Mouse (Mus musculus): Measurements from ENCODE around the gene Syne3.
A peak's percentile ranks its signal among the peaks of the same experiment; 100 is the strongest.

Syne3 gene

GRCm38 (mm10) chr12:105009370-105010212, at the start of gene Syne3:
TSS of gene Syne3 (minus strand) at chr12:105009809.
- DNase-seq: peak; percentile 63

DNA sequence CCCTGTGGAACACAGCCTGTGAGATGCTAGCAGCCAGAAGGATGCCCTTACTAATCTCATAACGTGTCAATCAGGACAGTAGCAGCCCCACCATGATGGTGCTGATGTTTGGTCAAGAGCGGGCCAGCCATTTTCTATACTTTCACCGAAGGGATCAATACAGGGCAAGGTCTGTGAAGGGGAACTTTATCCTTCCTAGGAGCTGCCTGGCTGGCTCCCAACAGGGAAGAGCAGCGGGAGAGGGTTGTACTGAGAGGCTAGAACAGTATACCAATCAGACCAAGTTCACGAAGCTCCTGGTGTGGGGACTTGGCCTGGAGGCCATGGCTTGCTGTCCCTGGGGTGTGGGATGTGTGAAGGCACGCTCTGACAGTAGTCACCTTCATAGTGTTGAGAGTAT, 45.7 kb upstream of the Syne3 start:
- no peak for DNase-seq

- no peak for DNase-seq
Measured at GRCm38 (mm10) chr12:105054041-105054440, 44.4 kb upstream of the Syne3 start.

DNA sequence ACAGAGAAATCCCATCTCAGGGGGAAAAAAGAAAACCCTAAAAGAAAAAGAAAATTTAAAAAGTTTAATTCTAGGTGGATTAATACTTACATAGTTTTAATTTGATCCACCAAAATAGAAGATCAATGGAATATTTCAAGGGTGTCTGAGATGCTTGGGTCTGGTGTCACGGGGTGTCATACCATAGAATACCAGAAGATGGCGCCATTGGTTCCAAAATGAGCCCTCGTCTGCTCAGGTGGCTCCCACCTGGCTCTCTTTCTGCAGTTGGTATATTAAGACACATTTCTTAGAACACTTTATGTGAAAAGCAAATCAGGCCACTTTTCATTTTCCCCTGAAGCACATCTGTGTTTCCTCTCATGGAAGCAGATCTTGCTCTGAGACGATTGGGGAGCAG, 41.3 kb upstream of the Syne3 start:
- DNase-seq: peak; percentile 62

DNA sequence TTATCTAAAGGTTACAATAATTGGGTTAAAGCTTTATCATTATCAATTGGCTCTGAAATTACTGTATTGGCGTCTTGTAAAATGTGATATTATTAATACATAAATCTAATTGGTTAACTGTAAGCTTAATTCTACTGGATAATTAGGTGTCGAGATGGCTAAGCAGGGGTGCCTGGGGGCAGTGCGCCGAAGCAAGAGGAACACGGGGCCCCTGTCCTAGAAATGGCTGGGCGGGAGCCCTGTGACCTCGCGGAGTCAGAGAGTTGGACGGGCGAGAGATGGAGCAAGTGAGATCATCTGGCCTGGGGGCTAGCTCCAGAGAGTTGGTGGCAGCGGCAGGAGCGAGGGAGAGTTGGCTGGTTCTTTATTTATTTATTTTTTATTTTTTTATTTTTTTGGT, 40.2 kb upstream of the Syne3 start:
- no peak for DNase-seq

DNA sequence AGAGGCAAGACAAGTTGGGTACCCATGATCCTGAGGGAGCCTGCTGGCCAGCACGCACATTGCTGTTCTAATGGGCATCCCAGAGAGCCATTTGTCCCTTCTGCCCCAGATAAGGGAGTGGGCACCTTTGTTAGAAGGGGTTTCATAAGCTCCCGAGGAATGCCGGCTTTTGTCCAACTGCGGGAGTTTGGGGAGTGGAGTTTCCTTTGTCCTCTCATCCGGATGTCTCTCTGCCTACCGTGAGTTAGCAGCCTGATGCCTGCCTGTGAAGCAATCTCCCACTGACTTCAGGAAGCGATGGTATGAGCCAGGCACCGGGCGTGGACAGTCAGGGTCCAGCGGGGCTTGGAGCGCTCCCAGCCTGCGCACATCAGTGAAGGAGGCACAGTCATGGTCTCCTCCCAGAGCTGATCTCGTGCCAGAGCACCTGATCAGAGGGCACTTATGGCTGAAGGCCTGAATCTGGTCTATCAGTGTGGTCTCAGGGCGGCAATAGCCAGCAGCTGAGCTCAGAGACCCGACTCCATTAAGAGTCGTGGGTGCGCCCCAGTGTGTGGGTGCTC, 38.8 kb upstream of the Syne3 start:
- no peak for DNase-seq

DNA sequence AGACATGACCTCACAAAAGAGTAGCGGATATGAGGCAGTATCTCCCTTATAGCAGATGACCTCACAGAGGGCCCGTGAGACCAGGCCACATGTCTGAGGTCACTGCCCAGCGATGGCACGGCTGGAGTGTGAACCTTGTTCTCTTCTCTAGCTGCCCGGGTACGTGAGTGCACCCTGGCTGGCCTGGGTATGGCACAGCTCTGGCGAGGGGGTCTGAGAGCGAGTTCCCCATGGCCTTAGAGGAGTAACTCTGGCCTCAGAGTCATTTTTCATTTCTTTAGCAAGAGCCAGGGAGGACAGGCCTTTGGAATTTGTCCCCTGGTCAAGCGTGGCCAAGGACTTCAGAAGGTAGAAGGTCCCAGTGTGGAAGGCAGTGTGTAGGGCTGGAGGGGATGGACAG, 35.2 kb upstream of the Syne3 start:
- DNase-seq: no peak

DNA sequence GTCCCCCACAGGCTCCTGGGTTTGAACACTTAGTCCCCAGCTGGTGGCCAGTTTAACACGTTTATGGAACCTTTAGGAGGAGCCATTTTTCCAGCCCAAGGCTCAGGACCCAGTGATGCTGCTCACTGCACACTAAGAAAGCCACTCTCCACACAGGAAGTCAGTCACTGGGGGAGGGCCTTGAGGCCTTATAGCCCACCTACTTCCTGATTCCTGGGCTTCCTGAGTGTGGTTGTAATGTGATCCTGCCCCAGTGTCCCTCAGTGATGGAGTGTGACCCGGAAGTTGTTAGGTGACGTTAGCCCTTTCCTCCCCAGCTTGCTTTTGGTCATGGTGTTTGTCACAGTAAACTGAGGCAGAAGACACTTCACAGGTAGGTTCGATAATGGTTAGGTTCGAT, 33.5 kb upstream of the Syne3 start:
- no peak for DNase-seq

DNA sequence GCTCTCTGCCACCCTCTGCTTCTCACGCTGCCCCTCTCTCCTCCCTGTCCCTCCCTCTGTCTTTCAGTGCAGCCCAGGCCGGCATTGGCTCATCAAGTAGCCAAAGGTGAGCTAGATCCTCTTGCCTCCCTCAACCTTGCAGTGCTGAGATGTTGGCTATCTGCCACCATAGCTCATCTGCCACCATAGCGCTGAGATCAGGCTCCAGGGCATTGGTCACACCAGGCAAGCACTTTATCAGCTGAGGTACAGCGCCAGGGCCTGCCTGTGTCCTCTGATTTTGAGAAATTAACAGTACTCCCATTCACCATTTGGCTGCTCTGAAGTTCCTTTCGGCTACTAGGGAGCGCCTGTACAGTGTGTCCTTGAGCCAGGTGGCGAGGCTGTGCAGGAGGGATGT, 31.3 kb upstream of the Syne3 start:
- no peak for DNase-seq

- no peak for DNase-seq
Measured at GRCm38 (mm10) chr12:105039578-105040289, 30.1 kb upstream of the Syne3 start.

DNA sequence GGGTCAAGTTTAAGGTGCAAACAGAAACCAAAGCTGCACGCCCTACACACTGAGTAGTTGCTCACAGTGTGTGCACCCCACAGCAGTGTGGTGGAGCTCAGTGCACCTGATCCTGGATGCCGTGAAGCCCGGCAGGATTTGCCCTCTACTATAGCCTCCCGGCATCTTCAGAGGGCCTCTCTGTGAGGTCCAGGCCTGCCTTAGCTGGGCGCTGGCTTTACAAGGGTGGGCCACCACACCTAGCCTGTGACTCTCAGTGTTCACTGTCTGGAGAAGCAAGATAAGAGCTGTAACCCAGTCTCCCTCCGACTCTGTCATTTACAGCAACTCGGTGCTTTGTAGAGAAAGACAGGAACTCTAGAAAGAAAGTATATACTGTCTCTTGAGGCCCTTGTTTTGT, 29.3 kb upstream of the Syne3 start:
- DNase-seq: no peak

GRCm38 (mm10) chr12:105038211-105038610, 28.6 kb upstream of the Syne3 start:
- no peak for DNase-seq

- DNase-seq: no peak
Measured at GRCm38 (mm10) chr12:105034130-105034769, 24.6 kb upstream of the Syne3 start.

GRCm38 (mm10) chr12:105032832-105033775, 23.5 kb upstream of the Syne3 start:
- no peak for DNase-seq

- DNase-seq: peak; percentile 98
Measured at GRCm38 (mm10) chr12:105032147-105032831, 22.7 kb upstream of the Syne3 start, which contains the start of gene Glrx5. TSS of gene Glrx5 (plus strand) at chr12:105032688.

- DNase-seq: no peak
Measured at GRCm38 (mm10) chr12:105031081-105032058, 21.8 kb upstream of the Syne3 start.

DNA sequence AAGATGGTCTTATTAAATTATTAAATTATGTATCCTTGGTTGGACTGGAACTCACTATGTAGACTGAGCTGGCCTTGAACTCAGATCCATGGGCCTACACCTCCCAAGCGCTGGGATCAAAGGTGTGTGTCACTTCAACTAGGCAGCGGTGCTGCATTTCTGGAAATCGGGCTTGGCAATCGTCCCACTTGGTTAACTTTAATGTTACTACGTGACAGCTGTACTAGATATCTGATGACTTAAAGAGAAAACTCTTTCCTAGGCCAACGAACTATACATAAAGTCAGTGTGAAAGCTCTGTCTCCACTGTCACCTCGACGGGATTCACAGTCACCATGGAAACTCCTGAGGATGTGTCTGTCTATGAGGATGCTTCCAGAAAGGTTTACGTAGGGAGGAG, 20.3 kb upstream of the Syne3 start:
- DNase-seq: no peak

- peak; percentile 79 for DNase-seq
Measured at GRCm38 (mm10) chr12:105027323-105027991, 17.8 kb upstream of the Syne3 start.

- no peak for DNase-seq
Measured at GRCm38 (mm10) chr12:105025947-105026586, 16.5 kb upstream of the Syne3 start.

All from right cerebral cortex, postnatal 14 days (tissue).